Mouse (Mus musculus) layer of hippocampus, adult 9-10 months (tissue): ENCODE data around the gene Hist1h2ad.
"Not testable (repeated sequence)": the region's sequence is repeated elsewhere in the genome, so short reads cannot be mapped to it uniquely, and the experiment has no call there.

Experiments used
- DNase-seq: peaks from one replicate; pipeline ENCODE4 v3.0.0; 2022; ENCODE audit warnings: low spot score

The Hist1h2ad gene

GRCm38 (mm10) chr13:23573898-23574524 is at the start of gene Hist1h2ad, which contains the start of gene Hist1h2bf:
Gene Hist1h2ad (plus strand): TSS chr13:23574381.
Gene Hist1h2bf (minus strand): TSS chr13:23574196.
- DNase-seq: peak; percentile 96

GRCm38 (mm10) chr13:23524654-23525053 is 49.5 kb upstream of the Hist1h2ad start:
- peak; percentile 68 for DNase-seq

GRCm38 (mm10) chr13:23525901-23526300 is 48.3 kb upstream of the Hist1h2ad start:
- no peak for DNase-seq

GRCm38 (mm10) chr13:23526312-23526711 is 47.9 kb upstream of the Hist1h2ad start:
- DNase-seq: peak; percentile 99

GRCm38 (mm10) chr13:23529005-23529404 is 45.2 kb upstream of the Hist1h2ad start:
- no peak for DNase-seq

GRCm38 (mm10) chr13:23529480-23530165 is 44.6 kb upstream of the Hist1h2ad start:
- DNase-seq: no peak

- peak; percentile 79 for DNase-seq
These were observed 43.8 kb upstream of the Hist1h2ad start for GRCm38 (mm10) chr13:23530181-23530900.

- DNase-seq: peak; percentile 99
These were observed 43.0 kb upstream of the Hist1h2ad start, which contains the start of gene Hist1h4h for GRCm38 (mm10) chr13:23530901-23531875. Gene Hist1h4h (plus strand): TSS chr13:23531050.

- no peak for DNase-seq
These were observed 41.7 kb upstream of the Hist1h2ad start for GRCm38 (mm10) chr13:23532262-23533075.

GRCm38 (mm10) chr13:23533560-23534367 is 40.4 kb upstream of the Hist1h2ad start, which contains the start of gene Hist1h2af:
Gene Hist1h2af (plus strand): TSS chr13:23533906.
- peak; percentile 75 for DNase-seq

- DNase-seq: no peak
These were observed 39.6 kb upstream of the Hist1h2ad start for GRCm38 (mm10) chr13:23534368-23535131.

- peak; percentile 85 for DNase-seq
These were observed 38.8 kb upstream of the Hist1h2ad start, which contains the start of gene Hist1h3g for GRCm38 (mm10) chr13:23535137-23536075. Gene Hist1h3g (plus strand): TSS chr13:23535422.

GRCm38 (mm10) chr13:23536076-23536822 is 37.9 kb upstream of the Hist1h2ad start:
- DNase-seq: no peak

GRCm38 (mm10) chr13:23537006-23537710 is 37.0 kb upstream of the Hist1h2ad start:
- DNase-seq: no peak

- DNase-seq: no peak
These were observed 35.9 kb upstream of the Hist1h2ad start for GRCm38 (mm10) chr13:23538249-23538648.

- not testable (repeated sequence) for DNase-seq
These were observed 34.4 kb upstream of the Hist1h2ad start for GRCm38 (mm10) chr13:23539821-23540220.
